Mouse (Mus musculus) mature B cell (primary cell): ENCODE results near the gene Pxmp4.

ENCODE experiments used
- in situ Hi-C: fragments of 300-500 bp; cut with MboI; formaldehyde crosslinking; loops from 2 replicates; pipeline ENCODE4 v1.14.3; 2019

Gene Pxmp4

GRCm38 (mm10) chr2:154603638-154604153 is at the start of gene Pxmp4:
Gene Pxmp4, minus strand, starts transcription at chr2:154603708.
- in situ Hi-C loops = no loop called here

- in situ Hi-C loops = no loop called here
Observed at GRCm38 (mm10) chr2:154651363-154651762, 47.9 kb upstream of the Pxmp4 start, which contains the start of gene Chmp4b. Gene Chmp4b, plus strand, starts transcription at chr2:154651705.

GRCm38 (mm10) chr2:154650404-154650803 is 46.9 kb upstream of the Pxmp4 start:
- in situ Hi-C loops = no loop called here

GRCm38 (mm10) chr2:154648086-154648485 is 44.6 kb upstream of the Pxmp4 start:
- in situ Hi-C loops = no loop called here

GRCm38 (mm10) chr2:154646634-154647033 is 43.1 kb upstream of the Pxmp4 start:
- in situ Hi-C loops = no loop called here

- in situ Hi-C loops = no loop called here
Observed at GRCm38 (mm10) chr2:154642712-154643385, 39.3 kb upstream of the Pxmp4 start.

GRCm38 (mm10) chr2:154642005-154642459 is 38.5 kb upstream of the Pxmp4 start:
- in situ Hi-C loops = no loop called here

- in situ Hi-C loops = no loop called here
Observed at GRCm38 (mm10) chr2:154641176-154641575, 37.7 kb upstream of the Pxmp4 start.

- in situ Hi-C loops = no loop called here
Observed at GRCm38 (mm10) chr2:154639115-154639514, 35.6 kb upstream of the Pxmp4 start.

GRCm38 (mm10) chr2:154638521-154638920 is 35.0 kb upstream of the Pxmp4 start:
- in situ Hi-C loops = no loop called here

GRCm38 (mm10) chr2:154635826-154636225 is 32.3 kb upstream of the Pxmp4 start:
- in situ Hi-C loops = no loop called here

GRCm38 (mm10) chr2:154633876-154634644 is 30.6 kb upstream of the Pxmp4 start:
- in situ Hi-C loops = no loop called here

GRCm38 (mm10) chr2:154633039-154633742 is 29.7 kb upstream of the Pxmp4 start:
- in situ Hi-C loops = no loop called here

GRCm38 (mm10) chr2:154632203-154632780 is 28.8 kb upstream of the Pxmp4 start:
- in situ Hi-C loops = no loop called here

- in situ Hi-C loops = no loop called here
Observed at GRCm38 (mm10) chr2:154630531-154630930, 27.0 kb upstream of the Pxmp4 start.

- in situ Hi-C loops = no loop called here
Observed at GRCm38 (mm10) chr2:154624137-154624536, 20.6 kb upstream of the Pxmp4 start.

GRCm38 (mm10) chr2:154621684-154622083 is 18.2 kb upstream of the Pxmp4 start:
- in situ Hi-C loops = no loop called here

GRCm38 (mm10) chr2:154617061-154617460 is 13.6 kb upstream of the Pxmp4 start:
- in situ Hi-C loops = no loop called here

- in situ Hi-C loops = no loop called here
Observed at GRCm38 (mm10) chr2:154615674-154616073, 12.2 kb upstream of the Pxmp4 start.

GRCm38 (mm10) chr2:154614841-154615576 is 11.5 kb upstream of the Pxmp4 start:
- in situ Hi-C loops = no loop called here
